In genomic region chr15:96254356-96254755, GRCm38 (mm10) we compare ENCODE assay signal across 8 mouse cellular contexts. TPM values are rescaled to one million over a fixed set of nuclear protein-coding genes. Genes with fewer than 3 reads are reported as not detected.
A peak's percentile ranks its signal among the peaks of the same experiment; 100 is the strongest.
DNase-seq lines count a peak whose midpoint lies in the region; ATAC-seq lines count a peak whose summit lies in the region.

No protein-coding gene starts in this region.

- no peak overlapping the region for H3K27ac ChIP-seq in kidney, embryonic 14.5 days (ENCODE audit: low read depth, low read length)
- no peak overlapping the region for H3K27ac ChIP-seq in hindbrain, embryonic 14.5 days
- H3K27ac ChIP-seq in midbrain, embryonic 15.5 days, result no peak overlapping the region

- H3K36me3 ChIP-seq in kidney, embryonic 14.5 days (ENCODE audit: control insufficient read depth, insufficient read depth, low read length), result no peaks in the 10 kb centered on the region
- H3K36me3 ChIP-seq in hindbrain, embryonic 14.5 days (replicated peaks; ENCODE audit: control insufficient read depth, insufficient read depth), result no peaks in the 10 kb centered on the region
- H3K36me3 ChIP-seq in midbrain, embryonic 15.5 days (replicated peaks), result no peaks in the 10 kb centered on the region

- peaks cover 6% of the 10 kb centered on the region; the same call in 1 of the 2 replicates for H3K4me1 ChIP-seq in kidney, embryonic 14.5 days (ENCODE audit: control insufficient read depth, insufficient read depth, low read length)
- peaks cover 7% of the 10 kb centered on the region for H3K4me1 ChIP-seq in hindbrain, embryonic 14.5 days (replicated peaks; ENCODE audit: control insufficient read depth, insufficient read depth, low read length)
- H3K4me1 ChIP-seq in midbrain, embryonic 15.5 days, result peaks cover 13% of the 10 kb centered on the region

- peak overlapping the region; percentile 23; the same call in 1 of the 2 replicates for H3K9ac ChIP-seq in kidney, embryonic 14.5 days (ENCODE audit: low read depth, low read length)
- peak overlapping the region; percentile 43 for H3K9ac ChIP-seq in hindbrain, embryonic 14.5 days
- H3K9ac ChIP-seq in midbrain, embryonic 15.5 days, result peak overlapping the region; percentile 30

- ATAC-seq in kidney, embryonic 14.5 days (ENCODE audit: low FRiP score, low TSS enrichment), result no peak
- no peak for ATAC-seq in hindbrain, embryonic 14.5 days (ENCODE audit: low FRiP score)
- no peak for ATAC-seq in midbrain, embryonic 15.5 days (replicated peaks)

- no peak for DNase-seq in kidney, postnatal 36 days
- peak; percentile 59 for DNase-seq in embryo, embryonic 10.5 days (ENCODE audit: low spot score)
- DNase-seq in hindbrain, embryonic 14.5 days (ENCODE audit: low spot score), result peak; percentile 55
- no peak for DNase-seq in ovary, postnatal 14 days (ENCODE audit: low spot score)
- DNase-seq in B cell, adult 2 months, result no peak
- no peak for DNase-seq in layer of hippocampus, adult 18-20 months (ENCODE audit: low spot score in 2 of 2)

- peak overlapping the region; percentile 30 for H3K4me3 ChIP-seq in kidney, embryonic 14.5 days (ENCODE audit: low read length)
- peak overlapping the region; percentile 27 for H3K4me3 ChIP-seq in hindbrain, embryonic 14.5 days (replicated peaks; ENCODE audit: low read length)
- peak overlapping the region; percentile 30 for H3K4me3 ChIP-seq in midbrain, embryonic 15.5 days

- peak overlapping the region; percentile 50 for H3K4me2 ChIP-seq in kidney, embryonic 14.5 days (replicated peaks; ENCODE audit: low read depth, low read length)
- peak overlapping the region; percentile 60 for H3K4me2 ChIP-seq in hindbrain, embryonic 14.5 days (replicated peaks)
- peak overlapping the region; percentile 60 for H3K4me2 ChIP-seq in midbrain, embryonic 15.5 days

- H3K27me3 ChIP-seq in kidney, embryonic 14.5 days (ENCODE audit: control insufficient read depth, insufficient read depth, low read length), result no peaks in the 10 kb centered on the region
- H3K27me3 ChIP-seq in hindbrain, embryonic 14.5 days (ENCODE audit: control insufficient read depth, insufficient read depth, low read length), result no peaks in the 10 kb centered on the region
- H3K27me3 ChIP-seq in midbrain, embryonic 15.5 days (replicated peaks), result no peaks in the 10 kb centered on the region

- no peaks in the 10 kb centered on the region; the same call in 1 of the 2 replicates for H3K9me3 ChIP-seq in kidney, embryonic 14.5 days (ENCODE audit: control insufficient read depth, low read length)
- H3K9me3 ChIP-seq in hindbrain, embryonic 14.5 days (ENCODE audit: control insufficient read depth, low read length), result no peaks in the 10 kb centered on the region; the same call in 1 of the 2 replicates
- no peaks in the 10 kb centered on the region for H3K9me3 ChIP-seq in midbrain, embryonic 15.5 days

- 4% methylated on average over 17 of the region's 17 CpGs for WGBS in kidney, embryonic 14.5 days
- 2% methylated on average over 17 of the region's 17 CpGs for whole genome bisulfite sequencing in hindbrain, embryonic 14.5 days
- 2% methylated on average over 17 of the region's 17 CpGs for WGBS in midbrain, embryonic 15.5 days

RNA-seq across cellular contexts. Expression of gene Arid2, which starts 33.0 kb away (rescaled TPM):
- 33.2 and 36.0 TPM in 2 replicates for polyA plus RNA-seq in kidney, embryonic 14.5 days (2014; fragmentation: Nextera tagmentation; extraction: Ambion mirVana)
- polyA plus RNA-seq in hindbrain, embryonic 14.5 days (2014; fragmentation: Nextera tagmentation; extraction: Ambion mirVana), result 23.2 and 23.7 TPM in 2 replicates
- 21.1 and 22.9 TPM in 2 replicates for polyA plus RNA-seq in midbrain, embryonic 15.5 days (2015; fragmentation: Nextera tagmentation; extraction: Ambion mirVana)
- total RNA-seq in layer of hippocampus, adult 18-20 months (2021), result 10 to 100 TPM; 33.5 to 34.2 TPM

Comparison
In these comparisons a context has a peak if more than half of its experiments do, and no peak if none do; other contexts are left out.
1. DNase-seq: peak in embryo, embryonic 10.5 days (single experiment) and hindbrain, embryonic 14.5 days (single experiment); none in kidney, postnatal 36 days (0 of 2), ovary, postnatal 14 days (single experiment), B cell, adult 2 months (0 of 2) and layer of hippocampus, adult 18-20 months (0 of 2).
2. Peak in every context shown above with its lines, with median percentiles within 50 percentile points of each other: H3K4me2 ChIP-seq, H3K4me3 ChIP-seq and H3K9ac ChIP-seq.